Comparison of ENCODE assay signal across 8 mouse cellular contexts in the genomic region with DNA sequence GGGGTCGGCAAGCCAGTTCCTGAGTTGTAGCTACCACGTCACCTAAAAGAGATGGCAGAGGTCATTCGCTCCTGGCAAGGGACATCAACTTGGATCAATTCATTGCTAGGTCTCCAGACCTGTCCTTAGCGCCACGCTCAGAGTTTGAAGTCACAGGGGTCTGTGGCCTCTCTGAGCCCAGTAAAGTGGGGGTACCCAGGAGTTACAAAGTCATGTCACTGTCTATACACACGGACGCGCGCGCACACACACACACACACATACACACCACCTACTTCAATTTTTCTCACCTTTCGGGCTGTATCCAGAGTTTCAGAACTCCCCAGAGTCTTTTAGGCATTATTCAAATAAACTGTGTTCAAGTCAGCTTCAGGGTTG. TPM values are rescaled to one million over a fixed set of nuclear protein-coding genes. Genes with fewer than 3 reads are reported as not detected.
DNase-seq lines count a peak whose midpoint lies in the region; ATAC-seq and TF ChIP-seq lines count a peak whose summit lies in the region.

No protein-coding gene starts in this region.

- WGBS in cerebellum, adult 2 months, result 33% methylated on average over 11 of the region's 11 CpGs
- WGBS in neural tube, embryonic 11.5 days, result 37% methylated on average over 11 of the region's 11 CpGs
- WGBS in limb, embryonic 12.5 days, result 35% methylated on average over 11 of the region's 11 CpGs
- WGBS in stomach, embryonic 14.5 days, result 37% methylated on average over 11 of the region's 11 CpGs

- H3K27ac ChIP-seq in cerebellum, adult 2 months (ENCODE audit: insufficient read depth, low read length), result peak overlapping the region; percentile 57; the same call in 1 of the 2 replicates
- no peak overlapping the region for H3K27ac ChIP-seq in neural tube, embryonic 11.5 days (ENCODE audit: low read depth, low read length)
- H3K27ac ChIP-seq in limb, embryonic 12.5 days, result no peak overlapping the region
- H3K27ac ChIP-seq in stomach, embryonic 14.5 days (ENCODE audit: low read length), result no peak overlapping the region

- H3K9me3 ChIP-seq in neural tube, embryonic 11.5 days (ENCODE audit: control insufficient read depth, low read length), result no peaks in the 10 kb centered on the region
- H3K9me3 ChIP-seq in limb, embryonic 12.5 days, result no peaks in the 10 kb centered on the region
- H3K9me3 ChIP-seq in stomach, embryonic 14.5 days (ENCODE audit: control insufficient read depth, low read depth, low read length), result no peaks in the 10 kb centered on the region

- no peaks in the 10 kb centered on the region for H3K36me3 ChIP-seq in neural tube, embryonic 11.5 days (ENCODE audit: control insufficient read depth, insufficient read depth, low read length)
- H3K36me3 ChIP-seq in limb, embryonic 12.5 days, result no peaks in the 10 kb centered on the region
- H3K36me3 ChIP-seq in stomach, embryonic 14.5 days (ENCODE audit: control insufficient read depth, insufficient read depth, low read length), result no peaks in the 10 kb centered on the region

- no peak for TF ChIP-seq POLR2A in cerebellum, adult 2 months (IDR thresholded peaks at IDR 0.05; ENCODE audit: borderline replicate concordance, insufficient read depth, low read length)

- ATAC-seq in neural tube, embryonic 11.5 days (ENCODE audit: insufficient read depth, low FRiP score, low TSS enrichment), result peak; percentile 49; the same call in 1 of the 2 replicates
- ATAC-seq in limb, embryonic 12.5 days (ENCODE audit: insufficient number of reproducible peaks, insufficient read depth, low FRiP score, low TSS enrichment, low read depth), result peak; percentile 52; the same call in 1 of the 2 replicates
- ATAC-seq in stomach, embryonic 14.5 days (ENCODE audit: insufficient number of reproducible peaks, insufficient read depth, low FRiP score, low read depth), result no peak

- peak overlapping the region; percentile 52 for H3K4me2 ChIP-seq in neural tube, embryonic 11.5 days (ENCODE audit: low read depth)
- peak overlapping the region; percentile 69 for H3K4me2 ChIP-seq in limb, embryonic 12.5 days
- H3K4me2 ChIP-seq in stomach, embryonic 14.5 days (replicated peaks; ENCODE audit: low read depth, low read length), result peak overlapping the region; percentile 72

- no peaks in the 10 kb centered on the region for H3K4me1 ChIP-seq in cerebellum, adult 2 months (ENCODE audit: control insufficient read depth, insufficient read depth, low read length)
- H3K4me1 ChIP-seq in neural tube, embryonic 11.5 days (ENCODE audit: control insufficient read depth, insufficient read depth, low read length), result no peaks in the 10 kb centered on the region
- H3K4me1 ChIP-seq in limb, embryonic 12.5 days (replicated peaks), result no peaks in the 10 kb centered on the region
- H3K4me1 ChIP-seq in stomach, embryonic 14.5 days (ENCODE audit: control insufficient read depth, insufficient read depth, low read length), result no peaks in the 10 kb centered on the region

- H3K4me3 ChIP-seq in cerebellum, adult 2 months (replicated peaks; ENCODE audit: insufficient read depth, low read depth, low read length), result peak overlapping the region; percentile 98
- peak overlapping the region; percentile 51 for H3K4me3 ChIP-seq in neural tube, embryonic 11.5 days (ENCODE audit: low read depth, low read length)
- peak overlapping the region; percentile 53 for H3K4me3 ChIP-seq in limb, embryonic 12.5 days (replicated peaks)
- peak overlapping the region; percentile 46 for H3K4me3 ChIP-seq in stomach, embryonic 14.5 days (ENCODE audit: low read depth, low read length)

- H3K27me3 ChIP-seq in cerebellum, adult 2 months (ENCODE audit: control insufficient read depth, insufficient read depth, low read length), result no peaks in the 10 kb centered on the region
- H3K27me3 ChIP-seq in neural tube, embryonic 11.5 days (ENCODE audit: control insufficient read depth, insufficient read depth, low read length), result no peaks in the 10 kb centered on the region
- peaks cover 11% of the 10 kb centered on the region for H3K27me3 ChIP-seq in limb, embryonic 12.5 days
- H3K27me3 ChIP-seq in stomach, embryonic 14.5 days (ENCODE audit: control insufficient read depth, insufficient read depth, low read length), result no peaks in the 10 kb centered on the region

- no peak for TF ChIP-seq CTCF in cerebellum, adult 2 months (IDR thresholded peaks at IDR 0.05; ENCODE audit: borderline replicate concordance, insufficient read depth, low read depth, low read length)

- H3K9ac ChIP-seq in neural tube, embryonic 11.5 days (ENCODE audit: low read length), result no peak overlapping the region
- no peak overlapping the region for H3K9ac ChIP-seq in limb, embryonic 12.5 days (replicated peaks)
- no peak overlapping the region for H3K9ac ChIP-seq in stomach, embryonic 14.5 days (replicated peaks; ENCODE audit: low read depth, low read length)

- no peak for DNase-seq in cerebellum, adult 2 months
- DNase-seq in cerebellum, postnatal 4 days (ENCODE audit: low spot score in 2 of 2), result no peak
- DNase-seq in neural tube, embryonic 11.5 days (ENCODE audit: low spot score), result no peak
- DNase-seq in neural tube, embryonic 10.5 days (ENCODE audit: extremely low spot score, low spot score), result no peak
- DNase-seq in cerebellum, adult 18-20 months, result no peak
- DNase-seq in left cerebral cortex, adult 11 months (ENCODE audit: low spot score), result no peak

RNA-seq across cellular contexts. Expression of gene Slc9a7, which starts 0.4 kb away (rescaled TPM):
- 23.2 and 24.6 TPM in 2 replicates for polyA plus RNA-seq in cerebellum, adult 2 months (2012; rRNA removed)
- polyA plus RNA-seq in neural tube, embryonic 11.5 days (2014; fragmentation: Nextera tagmentation; extraction: Ambion mirVana), result 1.7 and 3.4 TPM in 2 replicates
- 0.97 and 1.9 TPM in 2 replicates for polyA plus RNA-seq in limb, embryonic 12.5 days (2016; fragmentation: Nextera tagmentation; extraction: Ambion mirVana)
- 0.56 and 1.4 TPM in 2 replicates for polyA plus RNA-seq in stomach, embryonic 14.5 days (2014; fragmentation: Nextera tagmentation; extraction: Ambion mirVana)

Comparison
In these comparisons a context has a peak if more than half of its experiments do, and no peak if none do; other contexts are left out.
1. H3K4me3 ChIP-seq: peak in every context shown above with its lines; median percentile 98 in cerebellum, adult 2 months; 53 in limb, embryonic 12.5 days; 51 in neural tube, embryonic 11.5 days; 46 in stomach, embryonic 14.5 days.